In genomic region chr17:46856107-46856388, GRCm38 (mm10) we compare ENCODE assay signal across 8 mouse cellular contexts. TPM values are rescaled to one million over a fixed set of nuclear protein-coding genes. Genes with fewer than 3 reads are reported as not detected.
DNase-seq lines count a peak whose midpoint lies in the region; ATAC-seq and TF ChIP-seq lines count a peak whose summit lies in the region.

No protein-coding gene starts in this region.

- peak overlapping the region; percentile 92 for H3K4me3 ChIP-seq in gastrocnemius, adult 2 months
- H3K4me3 ChIP-seq in thymus, adult 2 months (ENCODE audit: control insufficient read depth, insufficient read depth, low read length) = peak overlapping the region; percentile 97
- H3K4me3 ChIP-seq in liver, embryonic 11.5 days (ENCODE audit: low read depth, low read length) = peak overlapping the region; percentile 96

- H3K36me3 ChIP-seq in thymus, adult 2 months (ENCODE audit: control insufficient read depth, insufficient read depth, low read length) = no peaks in the 10 kb centered on the region
- no peaks in the 10 kb centered on the region for H3K36me3 ChIP-seq in liver, embryonic 11.5 days (ENCODE audit: control insufficient read depth, insufficient read depth, low read length)

- WGBS in thymus, adult 2 months = 7% methylated on average over 4 of the region's 4 CpGs
- 16% methylated on average over 4 of the region's 4 CpGs for WGBS in liver, embryonic 11.5 days

- intact Hi-C loops in gastrocnemius, adult 2 months (cut with DNase I) = loop anchor here (5.0 kb wide), 1 partner anchor 74 kb away; the partner anchor contains the start of gene Rpl7l1

- ATAC-seq in liver, embryonic 11.5 days (replicated peaks; ENCODE audit: low FRiP score) = no peak

- H3K4me2 ChIP-seq in liver, embryonic 11.5 days = peak overlapping the region; percentile 72

- H3K27ac ChIP-seq in gastrocnemius, adult 2 months = peak overlapping the region; percentile 100
- peak overlapping the region; percentile 92 for H3K27ac ChIP-seq in thymus, adult 2 months (ENCODE audit: control insufficient read depth, insufficient read depth, low read length)
- peak overlapping the region; percentile 100 for H3K27ac ChIP-seq in liver, embryonic 11.5 days (ENCODE audit: low read depth, low read length)

- no peaks in the 10 kb centered on the region for H3K27me3 ChIP-seq in thymus, adult 2 months (ENCODE audit: control insufficient read depth, insufficient read depth, low read length)
- no peaks in the 10 kb centered on the region for H3K27me3 ChIP-seq in liver, embryonic 11.5 days (replicated peaks; ENCODE audit: control insufficient read depth, insufficient read depth, low read length)

- peaks cover 20% of the 10 kb centered on the region for H3K4me1 ChIP-seq in thymus, adult 2 months (replicated peaks; ENCODE audit: control insufficient read depth, insufficient read depth, low read length)
- peaks cover 23% of the 10 kb centered on the region for H3K4me1 ChIP-seq in liver, embryonic 11.5 days (replicated peaks; ENCODE audit: control insufficient read depth, insufficient read depth, low read length)

- H3K9ac ChIP-seq in liver, embryonic 11.5 days (ENCODE audit: low read depth, low read length) = peak overlapping the region; percentile 99

- no peak for DNase-seq in gastrocnemius, adult 2 months
- DNase-seq in gastrocnemius, postnatal 25 days = no peak
- no peak for DNase-seq in thymus, adult 2 months
- no peak for DNase-seq in thymus, postnatal 25 days
- no peak for DNase-seq in liver, embryonic 11.5 days (ENCODE audit: low spot score)
- no peak for DNase-seq in right cerebral cortex, postnatal 10 days (ENCODE audit: low spot score in 2 of 2)
- DNase-seq in frontal cortex, postnatal 36 days (ENCODE audit: low spot score in 2 of 2) = no peak
- DNase-seq in frontal cortex, postnatal 10 days (ENCODE audit: low spot score in 2 of 2) = no peak

- no peak for TF ChIP-seq CTCF in gastrocnemius, adult 2 months (IDR thresholded peaks at IDR 0.05)
- TF ChIP-seq CTCF in thymus, adult 2 months (IDR thresholded peaks at IDR 0.05; ENCODE audit: borderline replicate concordance, control insufficient read depth, extremely low read depth, insufficient read depth, low read length, poor library complexity) = no peak

- no peaks in the 10 kb centered on the region for H3K9me3 ChIP-seq in liver, embryonic 11.5 days (ENCODE audit: control insufficient read depth, low read length)

- no peak for TF ChIP-seq POLR2A in thymus, adult 2 months (IDR thresholded peaks at IDR 0.05; ENCODE audit: control insufficient read depth, extremely low read depth, insufficient read depth, low read length, poor library complexity)

RNA-seq across cellular contexts. Expression of gene Bicral, which starts 2.2 kb away (rescaled TPM):
- total RNA-seq in gastrocnemius, adult 2 months (2021) = 10 to 100 TPM; 11.9 to 13.4 TPM
- total RNA-seq in gastrocnemius, postnatal 25 days (2021) = 1 to 10 TPM; 7.5 to 9.2 TPM
- 19.3 and 28.1 TPM in 2 replicates for polyA plus RNA-seq in thymus, adult 2 months (2012; rRNA removed)
- 6.3 and 7.4 TPM in 2 replicates for polyA plus RNA-seq in liver, embryonic 11.5 days (2014; fragmentation: Nextera tagmentation; extraction: Ambion mirVana)

RNA-seq across cellular contexts. Expression of gene Tbcc, which starts 34.4 kb away (rescaled TPM):
- total RNA-seq in gastrocnemius, adult 2 months (2021) = 1 to 10 TPM; 6.0 to 8.2 TPM
- 1 to 10 TPM; 7.1 to 8.5 TPM for total RNA-seq in gastrocnemius, postnatal 25 days (2021)
- polyA plus RNA-seq in thymus, adult 2 months (2012; rRNA removed) = 23.7 and 28.5 TPM in 2 replicates
- 43.5 and 43.7 TPM in 2 replicates for polyA plus RNA-seq in liver, embryonic 11.5 days (2014; fragmentation: Nextera tagmentation; extraction: Ambion mirVana)

RNA-seq across cellular contexts. Expression of gene Prph2, which starts 54.2 kb away (rescaled TPM):
- not detected for total RNA-seq in gastrocnemius, adult 2 months (2021)
- not detected for total RNA-seq in gastrocnemius, postnatal 25 days (2021)
- 0.09 and 0.15 TPM in 2 replicates for polyA plus RNA-seq in thymus, adult 2 months (2012; rRNA removed)
- polyA plus RNA-seq in liver, embryonic 11.5 days (2014; fragmentation: Nextera tagmentation; extraction: Ambion mirVana) = not detected in 2 replicates
